Mouse (Mus musculus) ES-E14 (cell line): ENCODE measurements around the gene Golph3.

Source experiments
- HCFC1 ChIP-seq: IDR thresholded peaks from 2 replicates; pipeline ENCODE4 v1.6.1; 2012; ENCODE audit warnings: low read length, inconsistent platforms, borderline replicate concordance; ENCODE audit not compliant: insufficient read depth
- MAFK ChIP-seq: IDR thresholded peaks from 2 replicates; pipeline ENCODE4 v1.6.1; 2014; ENCODE audit warnings: mild to moderate bottlenecking, low read depth, low read length, inconsistent platforms; ENCODE audit not compliant: insufficient read depth
- ZC3H11A ChIP-seq: IDR thresholded peaks from 2 replicates; pipeline ENCODE4 v1.6.1; 2012; ENCODE audit warnings: low read depth, mild to moderate bottlenecking, inconsistent platforms, low read length, borderline replicate concordance

DNA sequence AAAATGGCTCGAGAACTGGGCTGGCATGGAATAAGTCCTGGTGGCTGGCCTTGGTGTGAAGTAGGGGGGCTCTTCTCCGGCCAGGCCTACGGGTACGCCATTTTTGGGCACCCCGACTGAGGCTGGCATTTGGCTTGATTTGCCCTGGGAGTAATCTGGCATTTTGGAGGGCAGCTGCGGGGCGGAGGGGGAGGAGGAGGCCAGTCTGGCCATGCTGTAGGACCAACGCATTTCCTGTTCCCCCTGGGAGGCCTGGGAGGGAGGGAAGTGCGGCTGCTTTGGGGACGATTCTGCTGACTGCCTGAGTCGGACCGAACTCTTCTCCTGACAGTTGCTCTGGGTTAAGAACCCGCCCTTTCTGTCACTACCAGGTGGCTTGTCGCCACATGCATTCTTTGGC lies 52.2 kb downstream of the Golph3 start:
- TF ChIP-seq ZC3H11A, result no peak
- TF ChIP-seq HCFC1, result no peak
- no peak for TF ChIP-seq MAFK
